Mouse (Mus musculus): ENCODE results near the gene Csrnp3.
A peak's percentile ranks its signal among the peaks of the same experiment; 100 is the strongest.

Csrnp3 gene

DNA sequence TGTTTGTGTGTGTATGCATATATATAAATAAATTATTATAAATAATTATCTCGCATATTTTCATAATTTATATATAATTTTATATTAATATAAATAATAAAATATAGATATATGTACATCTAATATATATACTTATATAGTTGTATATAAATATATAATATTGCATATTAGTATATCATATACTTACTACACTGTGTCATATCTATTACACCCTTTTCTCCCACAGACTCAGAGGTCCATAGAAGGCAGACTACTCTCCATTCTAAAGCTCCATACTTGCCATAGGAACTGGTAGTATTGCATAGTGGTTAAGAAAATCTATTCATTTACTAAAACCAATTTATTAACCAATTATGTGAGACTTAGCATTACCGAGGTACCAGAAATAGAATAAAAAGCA lies 164.1 kb downstream of the Csrnp3 start:
- DNase-seq (ENCODE audit: low read depth, low spot score): no peak

DNA sequence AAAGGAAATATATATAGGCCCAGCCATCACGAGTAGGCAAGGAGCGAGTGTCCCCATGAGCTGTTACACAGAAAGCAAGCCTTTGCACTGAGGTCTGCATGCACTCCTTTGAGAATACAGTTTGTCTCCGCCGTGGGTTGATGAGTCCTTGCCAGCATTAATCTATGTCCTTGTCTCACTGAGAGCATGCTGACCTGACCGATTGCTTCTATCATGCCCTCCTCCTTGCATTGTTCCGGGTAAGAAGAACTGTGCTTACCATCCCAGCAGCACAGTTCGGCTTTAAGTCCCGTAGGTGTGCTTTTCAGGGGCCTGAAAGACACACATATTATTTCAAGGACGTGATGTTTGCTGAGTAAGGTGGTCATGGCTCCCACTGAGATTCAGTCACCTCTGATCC lies 173.1 kb downstream of the Csrnp3 start:
- no peak for DNase-seq (ENCODE audit: low read depth, low spot score)

DNA sequence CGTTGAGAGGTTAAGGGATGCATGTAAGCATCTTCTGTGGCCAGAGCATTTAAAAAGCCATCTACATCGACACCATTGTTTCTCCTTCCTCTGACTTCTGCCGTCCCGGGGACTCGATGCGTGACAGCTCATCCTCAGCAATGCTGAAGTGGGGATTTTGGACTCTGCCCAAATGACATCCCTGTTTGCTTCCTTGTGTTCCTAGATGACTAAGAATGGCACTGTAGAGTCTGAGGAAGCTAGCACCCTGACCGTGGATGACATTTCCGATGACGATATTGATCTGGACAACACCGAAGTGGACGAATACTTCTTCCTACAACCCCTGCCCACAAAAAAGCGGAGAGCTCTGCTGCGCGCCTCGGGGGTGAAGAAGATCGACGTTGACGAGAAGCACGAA lies 173.7 kb downstream of the Csrnp3 start:
- DNase-seq (ENCODE audit: low read depth, low spot score): no peak

DNA sequence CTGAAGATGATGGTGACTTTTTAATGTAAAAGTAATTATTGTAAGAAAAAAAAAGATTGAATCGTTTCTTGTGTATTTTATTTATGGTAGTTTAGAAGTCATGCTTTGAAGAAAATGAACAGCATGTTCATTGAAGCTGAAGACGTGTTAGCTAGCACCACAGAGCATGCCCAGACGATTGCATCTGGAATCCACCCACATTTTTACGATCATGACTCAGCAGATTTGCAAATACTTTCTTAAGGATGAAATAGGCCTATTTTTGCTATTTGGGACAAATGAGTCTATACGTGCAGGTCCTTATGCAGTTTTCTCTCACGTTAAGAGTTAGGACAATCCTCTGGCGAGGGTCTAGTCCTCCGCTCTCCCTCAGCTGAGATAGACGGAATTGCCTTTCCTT lies 177.9 kb downstream of the Csrnp3 start:
- DNase-seq (ENCODE audit: low read depth, low spot score): no peak

DNA sequence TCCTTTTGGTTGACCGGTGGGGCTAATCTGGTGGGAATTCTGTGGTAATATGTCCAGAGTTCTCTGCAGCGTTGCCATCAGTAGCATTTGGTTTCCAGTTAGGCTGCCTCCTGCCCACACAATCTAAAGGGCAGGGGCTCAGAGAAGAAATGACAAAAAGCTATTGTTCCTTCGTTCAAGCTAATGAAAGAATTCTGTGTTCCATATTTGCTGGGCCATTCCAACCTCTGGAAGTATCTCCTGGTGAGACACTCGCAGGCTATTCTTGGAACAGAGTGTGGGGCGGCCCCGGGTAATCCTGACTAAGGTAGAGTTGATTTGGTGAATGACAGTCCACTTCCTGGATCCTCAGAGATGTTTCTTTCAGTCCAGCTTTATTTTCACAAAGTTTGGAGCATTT lies 179.3 kb downstream of the Csrnp3 start:
- no peak for DNase-seq (ENCODE audit: low read depth, low spot score)

DNA sequence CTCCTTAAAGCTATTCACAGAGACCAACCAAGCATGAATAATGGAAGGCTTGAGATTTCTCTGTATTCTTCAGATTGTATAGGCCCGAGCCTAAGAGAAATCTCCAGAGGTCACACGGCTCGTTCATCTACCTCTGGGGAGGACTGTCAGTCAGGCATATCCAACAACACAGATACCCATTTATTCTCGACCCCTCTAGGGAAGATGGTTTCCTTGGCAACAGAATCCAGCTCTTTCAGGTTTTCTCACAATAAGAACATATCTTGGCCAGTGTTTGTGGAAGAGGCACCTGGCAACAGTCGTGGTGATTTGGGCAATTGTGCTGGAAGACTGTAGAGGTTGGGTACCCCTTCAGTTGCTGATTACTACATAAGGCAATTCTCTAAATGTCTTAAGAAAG lies 183.2 kb downstream of the Csrnp3 start:
- peak; percentile 17 for DNase-seq (ENCODE audit: low read depth, low spot score)

DNA sequence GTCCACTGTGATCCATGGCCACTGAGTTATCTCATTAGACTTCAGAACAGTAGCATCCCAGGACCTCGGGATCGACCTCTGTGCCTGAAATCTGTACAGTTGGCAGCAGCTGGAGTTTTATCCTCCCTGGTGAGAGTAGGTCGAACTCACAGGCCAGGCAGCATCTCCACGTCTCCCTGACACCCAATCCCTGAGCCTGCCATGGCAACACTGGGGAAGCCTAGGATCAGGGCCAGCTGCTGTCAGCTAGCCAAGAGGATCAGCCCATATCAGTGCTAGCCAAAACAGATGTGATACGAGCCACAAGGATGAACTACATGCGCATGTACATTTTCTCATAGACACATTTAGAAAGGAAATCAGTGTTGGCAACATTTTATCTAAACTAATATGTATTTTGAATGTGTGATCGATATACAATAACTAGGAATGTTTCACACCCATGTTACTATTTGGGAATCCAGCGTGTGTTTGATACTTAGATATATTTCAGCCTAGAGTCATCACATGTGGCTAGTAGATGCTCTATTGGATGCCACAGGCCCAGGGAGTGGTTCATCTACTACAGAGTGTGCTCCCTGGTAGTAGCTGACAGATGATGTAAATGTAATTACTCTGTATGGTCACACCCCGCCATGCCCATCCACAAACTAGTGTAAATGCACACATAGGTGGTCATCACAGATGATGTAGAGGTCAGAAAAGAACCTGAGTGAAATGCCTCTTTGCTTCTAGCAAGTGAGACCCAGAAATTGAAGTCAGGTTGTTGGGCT lies 189.5 kb downstream of the Csrnp3 start:
- DNase-seq (ENCODE audit: low read depth, low spot score): no peak

DNA sequence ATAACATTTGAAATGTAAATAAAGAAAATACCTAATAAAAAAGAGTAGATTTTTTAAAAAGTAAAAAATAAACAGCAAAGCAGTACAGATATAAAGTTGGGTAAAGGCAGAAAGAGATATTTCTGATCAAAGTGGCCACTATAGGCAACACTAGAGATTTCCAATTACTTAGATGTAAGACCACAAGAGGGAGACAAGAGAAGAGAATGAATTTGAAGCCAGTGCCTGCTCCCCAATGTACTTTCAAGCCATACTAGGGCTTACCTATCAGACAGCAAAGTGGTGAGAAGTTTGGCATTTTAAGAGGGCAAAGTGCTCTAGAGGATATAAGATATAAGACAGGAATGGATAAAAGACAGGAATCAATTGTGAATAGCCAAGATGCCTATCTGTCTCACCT lies 195.0 kb downstream of the Csrnp3 start:
- DNase-seq (ENCODE audit: low read depth, low spot score): no peak

DNA sequence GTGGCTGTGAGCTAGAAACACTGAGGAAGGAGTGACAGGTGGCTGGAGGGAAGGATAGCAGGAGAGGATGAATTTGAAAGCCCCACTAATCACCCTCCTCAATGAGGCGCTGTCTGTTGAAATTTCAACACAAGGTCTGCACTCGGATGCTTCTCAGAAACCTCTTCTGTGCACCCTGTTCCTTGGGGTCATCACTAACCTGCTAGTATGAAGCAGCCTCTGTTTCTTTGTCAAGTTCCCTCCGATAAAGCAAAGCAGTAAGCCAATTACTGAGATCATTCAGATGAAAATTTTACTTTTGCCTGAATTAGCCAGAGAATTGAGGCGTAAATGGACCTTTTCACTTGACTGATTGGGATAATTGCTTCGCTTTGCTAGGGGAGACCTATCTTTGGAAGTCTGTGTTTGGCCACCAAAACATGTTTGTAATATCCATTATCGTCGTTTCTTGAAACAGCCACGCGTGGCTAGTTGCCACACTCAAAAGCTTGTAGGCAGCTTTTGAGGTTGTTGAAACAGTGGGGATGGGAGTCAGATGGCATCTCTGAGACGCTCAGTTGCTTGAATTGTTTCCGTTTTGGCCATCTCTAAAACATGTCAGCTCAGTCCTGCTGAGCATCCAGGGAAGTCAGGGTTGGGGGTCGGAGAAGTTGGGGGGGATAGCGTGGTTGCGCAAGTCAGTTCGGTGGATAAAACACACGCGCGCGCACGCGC lies 195.8 kb downstream of the Csrnp3 start:
- no peak for DNase-seq (ENCODE audit: low read depth, low spot score)

DNA sequence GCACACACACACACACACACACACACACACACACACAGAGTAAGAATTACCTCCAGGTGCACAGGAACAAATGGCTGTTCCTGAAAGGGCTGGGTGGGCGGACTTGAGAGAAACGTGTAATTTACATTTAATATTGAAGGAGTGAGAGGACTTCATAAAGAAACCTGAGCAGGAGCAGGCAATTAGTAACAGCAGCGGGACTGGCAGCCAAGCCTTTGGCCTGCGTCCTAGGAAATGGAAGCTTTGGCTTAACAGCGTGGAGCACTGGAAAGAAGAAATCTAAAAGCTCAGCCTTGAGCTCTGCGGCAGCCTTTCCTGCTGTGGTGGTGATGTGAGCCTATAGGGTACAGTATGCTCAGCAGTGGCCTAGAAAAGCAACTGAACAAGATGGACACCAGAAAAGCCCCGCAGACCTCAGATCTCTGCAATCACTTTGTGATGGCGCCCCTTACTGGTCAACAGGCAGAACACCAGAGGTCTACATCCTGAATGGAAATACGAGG lies 196.4 kb downstream of the Csrnp3 start:
- DNase-seq (ENCODE audit: low read depth, low spot score): peak; percentile 52

DNA sequence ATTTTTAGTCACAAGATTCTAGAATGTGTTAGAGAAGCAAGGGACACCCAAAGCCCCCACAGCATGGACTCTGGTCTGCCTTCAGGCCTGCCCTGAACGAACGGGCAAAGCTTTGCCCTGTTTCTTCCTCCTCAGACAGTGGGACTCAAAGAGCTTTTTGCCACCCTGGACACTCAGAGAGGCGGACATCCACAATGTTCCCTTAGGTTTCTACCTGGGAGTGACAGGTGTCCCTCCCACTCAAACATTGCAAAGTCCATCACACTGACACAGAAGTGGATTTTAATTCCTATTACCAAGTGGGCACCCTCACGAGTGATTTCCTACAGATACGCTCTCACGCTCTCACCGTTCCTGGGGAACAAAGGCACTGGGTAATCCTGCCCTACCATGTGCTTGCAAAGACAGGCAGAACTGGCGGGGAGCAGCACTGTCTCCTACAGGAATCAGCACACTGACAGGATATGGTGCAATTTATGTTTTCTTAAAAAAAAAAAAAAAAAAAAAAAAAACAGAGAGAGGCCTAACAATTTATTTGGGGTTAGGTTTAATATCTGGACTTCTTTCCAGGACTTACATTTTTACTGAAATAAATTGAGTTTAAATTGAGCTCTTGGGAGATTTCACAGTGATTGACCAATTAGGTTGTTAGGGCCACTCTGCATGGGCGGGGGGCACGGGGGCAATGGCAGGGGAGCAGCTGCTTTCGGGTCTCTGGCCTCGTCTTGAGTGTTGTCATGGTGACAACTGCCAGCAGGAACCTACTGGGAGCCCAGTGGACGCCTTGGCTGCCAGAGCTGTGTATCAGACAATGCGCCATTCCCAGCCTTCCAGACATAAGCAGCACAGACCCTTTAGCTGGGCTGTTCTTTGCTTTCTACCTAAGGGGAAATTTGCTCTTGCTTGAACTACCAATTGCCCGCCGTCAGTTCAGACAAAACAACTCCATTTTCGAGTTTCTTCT lies 198.2 kb downstream of the Csrnp3 start:
- DNase-seq (ENCODE audit: low read depth, low spot score): peak; percentile 16

DNA sequence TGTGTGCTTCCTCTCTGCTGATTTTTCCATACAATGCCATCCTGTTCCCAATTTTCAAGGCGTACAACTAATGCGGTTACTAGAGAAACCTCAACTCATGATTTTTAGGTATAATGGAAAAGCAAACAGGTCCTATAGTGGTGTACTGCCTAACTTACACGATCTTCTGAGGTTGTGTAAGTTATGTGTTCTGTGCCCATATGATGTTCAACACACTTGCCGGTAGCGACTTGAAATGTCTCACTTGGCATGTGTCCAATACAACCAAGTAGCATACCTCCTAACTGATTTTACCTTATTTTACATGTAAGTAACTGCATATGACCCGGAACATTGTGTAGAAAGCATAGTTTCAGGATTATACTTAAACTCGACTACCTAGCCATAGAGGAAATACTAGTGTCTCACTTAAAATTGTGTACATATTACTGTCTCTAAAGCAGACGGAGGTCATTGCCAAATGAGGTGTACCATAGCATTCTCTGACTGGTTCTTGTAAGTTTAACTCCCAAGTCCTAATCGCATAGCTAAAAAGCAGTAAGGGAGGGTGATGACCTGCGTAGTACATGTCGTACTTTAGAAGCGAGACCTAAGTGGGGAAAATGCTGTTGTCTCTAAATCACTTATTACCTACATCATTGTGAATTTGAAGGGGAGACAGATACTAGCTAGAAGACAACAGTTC lies 199.0 kb downstream of the Csrnp3 start:
- DNase-seq (ENCODE audit: low read depth, low spot score): no peak

DNA sequence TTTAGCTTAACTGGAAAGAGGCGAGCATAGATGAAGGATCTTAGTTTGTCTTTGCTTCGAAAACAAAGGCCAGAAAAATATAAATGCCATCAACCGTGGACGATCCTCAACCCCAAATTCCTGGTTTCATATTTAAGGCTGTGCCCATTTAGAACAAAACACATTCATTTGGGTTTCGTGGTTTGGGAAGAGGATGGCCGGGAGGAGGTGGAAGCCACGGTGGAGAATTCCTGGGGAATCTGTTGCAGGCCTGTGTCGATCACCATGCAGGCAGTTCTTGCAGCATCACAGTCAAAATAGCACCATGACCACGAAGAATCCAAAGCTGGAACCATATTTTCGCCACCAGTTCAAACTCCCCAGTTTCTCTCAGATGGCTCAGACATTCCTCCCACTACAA lies 217.7 kb downstream of the Csrnp3 start:
- no peak for DNase-seq (ENCODE audit: low read depth, low spot score)

DNA sequence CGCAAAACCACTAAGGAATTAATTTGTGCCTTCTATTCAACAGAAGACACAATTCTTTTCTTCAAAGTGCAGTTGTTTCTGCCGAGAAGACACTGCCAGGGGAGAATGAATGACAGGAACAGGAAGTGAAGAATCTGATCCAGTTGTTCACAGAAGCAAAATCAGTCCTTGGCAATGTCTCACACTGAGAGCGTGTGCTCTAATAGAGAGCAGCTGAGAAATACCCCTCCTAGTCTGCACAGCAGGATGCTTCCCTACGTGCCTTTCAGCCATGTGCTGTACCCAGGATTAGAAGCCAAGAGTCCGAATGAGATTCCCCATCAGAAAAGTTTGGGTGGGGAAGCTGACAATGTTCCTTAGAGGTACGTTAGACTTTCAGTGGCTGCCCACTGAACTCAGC lies 223.9 kb downstream of the Csrnp3 start:
- DNase-seq (ENCODE audit: low read depth, low spot score): no peak

DNA sequence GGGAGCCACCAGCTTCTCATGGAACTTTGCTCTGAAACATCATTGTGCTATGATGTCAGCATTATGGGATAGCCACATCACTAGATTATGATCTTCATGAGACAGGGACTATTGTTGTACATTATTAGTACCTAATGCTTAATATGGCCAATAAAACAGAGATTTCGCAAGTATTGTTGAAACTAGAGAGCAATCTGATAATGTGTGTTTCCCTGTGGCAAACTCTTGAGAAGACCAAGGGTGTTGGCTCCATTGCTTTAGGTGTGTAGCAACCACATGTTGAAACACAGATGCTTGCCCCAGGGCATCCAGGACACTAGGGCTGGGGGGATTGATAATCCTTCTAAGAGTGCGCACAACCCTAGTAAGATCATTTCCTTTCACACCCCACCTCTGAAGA lies 235.2 kb downstream of the Csrnp3 start:
- DNase-seq (ENCODE audit: low read depth, low spot score): no peak
